ENCODE assay signal across 7 mouse cellular contexts in genomic region chrX:7188311-7188807, GRCm38 (mm10).
DNase-seq lines count a peak whose midpoint lies in the region; ATAC-seq lines count a peak whose summit lies in the region.

No protein-coding gene starts in this region.

- peak overlapping the region; percentile 60 for H3K9ac ChIP-seq in stomach, embryonic 16.5 days (ENCODE audit: low read length)

- WGBS in stomach, embryonic 16.5 days, result 17% methylated on average over 17 of the region's 17 CpGs

- no peaks in the 10 kb centered on the region for H3K27me3 ChIP-seq in stomach, embryonic 16.5 days (ENCODE audit: control insufficient read depth, insufficient read depth, low read length)

- H3K9me3 ChIP-seq in stomach, embryonic 16.5 days (replicated peaks; ENCODE audit: control insufficient read depth, low read length), result no peaks in the 10 kb centered on the region

- DNase-seq in adrenal gland, adult (ENCODE audit: inconsistent age in 2 of 2, low spot score in 1 of 2), result peak; percentile 48 to 77
- peak; percentile 74 for DNase-seq in cerebellum, adult 9-11 months
- peak; percentile 7 to 28 for DNase-seq in frontal cortex, postnatal 10 days (ENCODE audit: low spot score in 2 of 2)
- DNase-seq in hindlimb bud, embryonic 11.5 days (ENCODE audit: extremely low spot score, low read depth, low spot score), result peak; percentile 30
- DNase-seq in left cerebral cortex, postnatal 10 days (ENCODE audit: extremely low spot score in 1 of 2, low spot score in 2 of 2), result peak; percentile 18 to 26

- H3K27ac ChIP-seq in stomach, embryonic 16.5 days (ENCODE audit: low read length), result peak overlapping the region; percentile 77

- intact Hi-C loops in left cerebral cortex, postnatal 10 days (cut with DNase I), result loop anchor here (5.0 kb wide), 1 partner anchor 129 kb away; the partner anchor contains the start of gene Clcn5

- H3K36me3 ChIP-seq in stomach, embryonic 16.5 days (ENCODE audit: control insufficient read depth, insufficient read depth, low read length), result no peaks in the 10 kb centered on the region

- H3K4me2 ChIP-seq in stomach, embryonic 16.5 days (ENCODE audit: low read depth, low read length), result peak overlapping the region; percentile 53

- ATAC-seq in megakaryocyte progenitor cell, adult 5-6 weeks (replicated peaks; ENCODE audit: poor library complexity), result 0 out of 2 replicates have a peak, but pooled peaks have one; percentile 34
- ATAC-seq in stomach, embryonic 16.5 days (ENCODE audit: insufficient read depth, low FRiP score), result peak; percentile 78; the same call in 1 of the 2 replicates

- no peaks in the 10 kb centered on the region for H3K4me1 ChIP-seq in stomach, embryonic 16.5 days (ENCODE audit: control insufficient read depth, insufficient read depth, low read length)

- peak overlapping the region; percentile 46 for H3K4me3 ChIP-seq in stomach, embryonic 16.5 days (replicated peaks; ENCODE audit: low read length)

Comparison
In these comparisons a context has a peak if more than half of its experiments do, and no peak if none do; other contexts are left out.
1. Peak in every context shown above with its lines: DNase-seq, ATAC-seq, H3K4me3 ChIP-seq and H3K27ac ChIP-seq.
2. DNase-seq: peak in every context shown above with its lines; median percentile 74 in cerebellum, adult 9-11 months; 62 in adrenal gland, adult; 30 in hindlimb bud, embryonic 11.5 days; 22 in left cerebral cortex, postnatal 10 days; 18 in frontal cortex, postnatal 10 days.